Mouse (Mus musculus) forebrain, embryonic 12.5 days (tissue): ENCODE results near the gene Kcnip4. TPM values are rescaled to one million over a fixed set of nuclear protein-coding genes. Genes with fewer than 3 reads are reported as not detected.

Source experiments
- ATAC-seq: fragments of 200-750 bp; cut with Nextera tagmentation; 2 replicates; pipeline ENCODE4 v1.8.0; 2017; ENCODE audit warnings: moderate TSS enrichment; ENCODE audit not compliant: low FRiP score
- H3K27ac ChIP-seq: fragments of 300-500 bp; sonication (generic); 2 replicates; pipeline ENCODE4 v1.5.1; 2016; ENCODE audit warnings: mild to moderate bottlenecking
- H3K27me3 ChIP-seq: fragments of 300-500 bp; sonication (generic); 2 replicates; pipeline ENCODE4 v1.6.1; 2016; ENCODE audit warnings: mild to moderate bottlenecking
- H3K36me3 ChIP-seq: fragments of 300-500 bp; sonication (generic); replicated peaks from 2 replicates; pipeline ENCODE4 v1.6.1; 2016; ENCODE audit warnings: mild to moderate bottlenecking
- H3K4me1 ChIP-seq: fragments of 300-500 bp; sonication (generic); 2 replicates; pipeline ENCODE4 v1.6.1; 2016
- H3K4me2 ChIP-seq: fragments of 300-500 bp; sonication (generic); 2 replicates; pipeline ENCODE4 v1.6.1; 2016; ENCODE audit warnings: mild to moderate bottlenecking, moderate library complexity
- H3K4me3 ChIP-seq: fragments of 300-500 bp; sonication (generic); replicated peaks from 2 replicates; pipeline ENCODE4 v1.5.1; 2016; ENCODE audit warnings: mild to moderate bottlenecking
- H3K9ac ChIP-seq: fragments of 300-500 bp; sonication (generic); 2 replicates; pipeline ENCODE4 v1.6.1; 2016; ENCODE audit warnings: mild to moderate bottlenecking
- H3K9me3 ChIP-seq: fragments of 300-500 bp; sonication (generic); 2 replicates; pipeline ENCODE4 v1.6.1; 2016
- WGBS: fragments of 180-500 bp; shearing (Covaris S2); methylation state at CpG from one replicate; pipeline ENCODE4 v1.1.7; 2016; 5-methylcytosine and 5-hydroxymethylcytosine counted together
- polyA plus RNA-seq: library from polyadenylated mRNA; unstranded; fragments of >200 nt; fragmentation: Nextera tagmentation; extraction: Ambion mirVana; gene quantifications from 2 replicates; pipeline ENCODE4 v1.2.1, GENCODE M21; 2016

Kcnip4 gene
- 2.2 and 2.6 TPM in 2 replicates for polyA plus RNA-seq

DNA sequence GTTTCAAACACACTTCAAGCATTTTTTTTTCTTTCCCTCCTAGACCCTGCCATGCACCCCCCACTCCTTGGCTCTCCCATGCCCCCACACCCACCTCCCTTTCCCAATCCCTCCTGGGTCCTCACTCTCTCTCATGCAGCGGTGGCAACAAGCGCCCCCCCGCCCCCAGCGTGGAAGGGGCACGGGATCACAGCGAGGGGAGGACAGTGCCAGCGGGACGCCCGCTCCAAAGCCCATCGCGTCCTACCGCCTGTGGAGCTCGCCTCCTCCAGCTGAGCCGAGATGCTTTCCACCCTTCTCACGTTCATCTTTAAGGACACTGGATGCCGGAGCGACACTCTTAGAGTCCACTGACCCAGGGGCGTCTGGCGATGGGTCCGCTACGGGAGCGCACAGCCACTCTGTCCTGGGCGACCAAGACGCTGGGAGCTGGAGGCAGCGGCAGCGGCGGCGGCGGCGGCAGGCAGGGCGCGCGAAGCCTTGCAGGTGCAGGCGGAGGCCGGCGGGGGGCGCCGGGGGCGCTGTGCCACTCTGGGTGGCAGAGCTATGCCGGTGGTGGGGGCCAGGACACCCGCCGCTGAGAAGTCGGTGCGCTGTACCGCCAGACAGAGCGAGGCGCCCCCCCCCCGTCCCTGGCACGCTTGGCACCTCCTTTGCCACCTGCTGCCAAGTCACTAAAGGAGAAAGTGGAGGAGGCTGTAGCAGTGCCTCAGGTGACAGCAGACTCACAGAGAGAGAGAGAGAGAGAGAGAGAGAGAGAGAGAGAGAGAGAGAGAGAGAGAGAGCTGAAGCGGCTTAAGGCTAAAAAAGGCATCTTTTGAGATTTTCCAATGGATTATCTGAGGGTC lies at the start of gene Kcnip4:
Gene Kcnip4 (minus strand): TSS at position 514 of the 848 bp plus-strand sequence.
- peak within 1 kb of the TSS; percentile 57 for H3K4me3 ChIP-seq
- ATAC-seq, result peak; percentile 90
- H3K36me3 ChIP-seq, result no peaks in the 10 kb centered on the region
- peak within 1 kb of the TSS; percentile 98 for H3K4me2 ChIP-seq
- peaks cover 30% of the 10 kb centered on the region for H3K27me3 ChIP-seq
- H3K27ac ChIP-seq, result no peak within 1 kb of the TSS
- H3K9me3 ChIP-seq, result no peaks in the 10 kb centered on the region
- H3K9ac ChIP-seq, result peak within 1 kb of the TSS; percentile 64
- WGBS, result 1% methylated on average over 39 of the region's 50 CpGs
- peaks cover 4% of the 10 kb centered on the region; the same call in 1 of the 2 replicates for H3K4me1 ChIP-seq

DNA sequence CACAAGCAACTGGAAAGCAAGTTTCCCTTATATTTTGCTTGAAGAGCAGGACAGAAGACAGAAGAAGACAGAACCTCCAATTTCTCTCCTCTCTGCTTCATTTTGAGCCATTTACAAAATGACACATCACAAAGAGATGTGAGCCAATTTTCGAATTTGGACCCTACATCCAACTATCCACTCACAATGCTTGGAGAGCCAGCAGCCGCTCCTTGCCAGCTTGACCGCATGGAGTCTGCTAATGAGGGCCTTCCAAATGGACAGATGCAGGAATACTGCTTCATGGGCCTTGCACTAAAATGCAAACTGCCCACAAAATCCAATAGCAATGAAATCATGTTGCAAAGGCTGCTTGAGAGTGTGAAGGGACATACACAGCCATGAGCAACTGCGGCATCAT lies 47.2 kb upstream of the Kcnip4 start:
- Histone ChIP-seq H3K36me3 (no peaks in the 10 kb centered on the region), H3K9me3 (no peaks in the 10 kb centered on the region), H3K4me2 (no peak overlapping the region), H3K27ac (no peak overlapping the region), H3K9ac (no peak overlapping the region), H3K4me1 (no peaks in the 10 kb centered on the region), H3K4me3 (no peak overlapping the region), H3K27me3 (no peaks in the 10 kb centered on the region)
- ATAC-seq, result no peak
- 88% methylated on average over 4 of the region's 4 CpGs for WGBS

DNA sequence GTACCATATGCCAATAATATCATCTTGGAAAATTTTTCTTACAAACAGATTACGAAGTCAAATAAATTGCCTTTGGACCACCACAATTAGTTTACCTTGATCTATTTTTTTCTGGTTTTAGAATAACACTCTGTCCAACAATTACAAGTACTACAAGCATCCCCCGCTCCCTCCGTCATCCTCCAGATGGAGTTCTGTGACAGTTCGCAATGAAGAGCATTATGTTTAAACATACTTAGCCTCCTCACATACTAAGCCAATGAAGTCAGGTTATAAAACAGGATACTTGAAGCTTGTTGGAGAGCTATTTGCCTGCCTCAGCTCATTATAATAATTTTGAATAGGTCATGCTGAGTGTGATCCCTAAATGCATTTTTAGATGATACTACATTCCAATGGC lies 39.0 kb upstream of the Kcnip4 start:
- WGBS, result 89% methylated on average over 4 of the region's 4 CpGs
- Histone ChIP-seq H3K36me3 (no peaks in the 10 kb centered on the region), H3K4me3 (no peak overlapping the region), H3K27ac (no peak overlapping the region), H3K27me3 (no peaks in the 10 kb centered on the region), H3K4me1 (no peaks in the 10 kb centered on the region), H3K9ac (no peak overlapping the region), H3K9me3 (no peaks in the 10 kb centered on the region), H3K4me2 (no peak overlapping the region)
- ATAC-seq, result no peak

DNA sequence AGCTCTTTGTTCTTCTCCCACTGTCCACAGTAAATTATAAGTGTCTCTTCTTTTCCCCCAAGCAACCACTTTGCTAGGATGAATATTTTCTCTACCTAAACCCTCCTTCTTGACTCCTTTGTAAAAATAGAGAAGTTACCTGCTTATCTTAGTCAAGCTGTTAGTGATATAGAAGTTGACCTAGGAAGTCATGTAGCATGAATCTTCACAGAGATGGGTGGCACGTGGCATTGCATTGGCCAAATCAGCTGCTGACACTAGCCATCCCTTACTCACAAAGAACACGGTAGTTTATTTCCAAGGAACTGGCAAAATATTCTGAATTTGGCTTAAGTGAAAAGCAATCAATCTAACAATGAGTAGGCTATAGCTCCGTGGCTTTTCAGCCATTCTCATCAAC lies 32.7 kb upstream of the Kcnip4 start:
- Histone ChIP-seq H3K4me3 (no peak overlapping the region), H3K9me3 (no peaks in the 10 kb centered on the region), H3K27me3 (no peaks in the 10 kb centered on the region), H3K4me2 (no peak overlapping the region), H3K27ac (no peak overlapping the region), H3K4me1 (no peaks in the 10 kb centered on the region), H3K36me3 (no peaks in the 10 kb centered on the region), H3K9ac (no peak overlapping the region)
- 82% methylated on average over 3 of the region's 3 CpGs for WGBS
- ATAC-seq, result no peak

DNA sequence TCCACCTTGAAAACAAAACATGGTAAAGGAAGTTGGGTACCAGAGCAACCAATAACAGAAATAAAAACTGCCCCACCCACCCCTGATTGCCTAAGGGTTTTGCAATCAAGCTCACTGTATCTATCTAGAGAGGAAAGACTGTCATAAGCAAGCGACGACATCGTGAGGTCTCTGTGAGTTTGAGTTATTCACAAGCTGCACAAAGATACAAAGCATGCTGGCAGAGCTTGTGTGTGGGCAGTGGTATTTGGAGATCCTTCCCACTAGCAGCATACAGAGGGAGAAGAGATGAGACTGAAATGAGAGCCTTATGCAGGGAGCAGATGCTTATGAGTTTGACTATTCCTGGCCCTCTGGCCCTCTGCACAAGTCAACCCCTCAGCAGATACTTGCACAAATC lies 23.2 kb upstream of the Kcnip4 start:
- H3K9ac ChIP-seq, result no peak overlapping the region
- H3K9me3 ChIP-seq, result no peaks in the 10 kb centered on the region
- no peak for ATAC-seq
- H3K4me3 ChIP-seq, result no peak overlapping the region
- no peaks in the 10 kb centered on the region for H3K4me1 ChIP-seq
- no peak overlapping the region for H3K4me2 ChIP-seq
- H3K27ac ChIP-seq, result no peak overlapping the region
- no peaks in the 10 kb centered on the region for H3K36me3 ChIP-seq
- WGBS, result 92% methylated on average over 3 of the region's 3 CpGs
- H3K27me3 ChIP-seq, result no peaks in the 10 kb centered on the region

DNA sequence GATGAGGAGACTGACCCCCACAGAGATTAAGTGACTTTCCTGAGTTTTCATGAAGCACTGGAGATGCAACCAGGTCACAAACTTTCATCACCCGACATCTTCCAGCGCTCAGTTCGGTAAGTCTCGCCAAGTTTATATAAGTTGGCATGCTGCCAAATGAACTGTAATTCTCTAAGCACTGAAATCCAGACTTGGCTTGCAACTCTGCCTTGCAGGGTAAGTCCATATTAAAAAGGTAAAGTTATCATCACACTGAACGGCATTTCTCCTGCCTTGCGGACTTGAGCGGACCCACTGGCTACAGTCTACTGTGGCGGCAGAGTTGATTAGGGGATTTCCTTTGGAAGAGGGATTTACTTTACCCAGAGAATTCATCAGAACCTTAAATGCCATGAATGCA lies 4.7 kb upstream of the Kcnip4 start:
- no peak overlapping the region for H3K4me3 ChIP-seq
- 77% methylated on average over 8 of the region's 8 CpGs for WGBS

DNA sequence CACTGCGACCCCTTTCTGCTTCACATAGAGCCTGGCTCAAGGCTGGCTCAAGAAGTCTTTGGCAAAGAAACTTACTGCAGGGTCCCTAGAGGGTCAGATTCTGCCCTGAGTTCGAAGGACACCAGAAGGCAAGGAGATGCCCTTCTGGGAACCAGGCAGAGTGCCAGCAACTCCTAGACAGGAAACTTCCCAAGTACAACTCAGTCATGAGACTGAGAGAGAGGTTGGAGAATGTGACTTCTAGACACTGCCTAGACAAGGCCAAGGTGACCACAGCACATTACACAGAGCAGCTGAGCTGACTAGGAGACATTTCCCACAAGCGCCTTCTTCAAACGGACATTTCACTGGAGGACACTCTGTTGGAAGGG lies 520 bp upstream of the Kcnip4 start:
- H3K9ac ChIP-seq, result no peak overlapping the region
- H3K4me2 ChIP-seq, result peak overlapping the region; percentile 98
- 0 out of 2 replicates have a peak, but pooled peaks have one; percentile 4 for ATAC-seq
- H3K4me1 ChIP-seq, result peaks cover 4% of the 10 kb centered on the region; the same call in 1 of the 2 replicates
- peak overlapping the region; percentile 57 for H3K4me3 ChIP-seq
- H3K27ac ChIP-seq, result no peak overlapping the region
- WGBS, result 70% methylated on average over 4 of the region's 4 CpGs
- no peaks in the 10 kb centered on the region for H3K9me3 ChIP-seq
- peaks cover 30% of the 10 kb centered on the region for H3K27me3 ChIP-seq
- no peaks in the 10 kb centered on the region for H3K36me3 ChIP-seq

More for the DNA sequence above, 4.7 kb upstream of the Kcnip4 start:
- ATAC-seq, result no peak
- no peaks in the 10 kb centered on the region for H3K36me3 ChIP-seq
- no peak overlapping the region for H3K4me2 ChIP-seq
- H3K27ac ChIP-seq, result no peak overlapping the region
- H3K4me1 ChIP-seq, result peaks cover 4% of the 10 kb centered on the region; the same call in 1 of the 2 replicates
- peaks cover 15% of the 10 kb centered on the region; the same call in 1 of the 2 replicates for H3K27me3 ChIP-seq
- H3K9me3 ChIP-seq, result no peaks in the 10 kb centered on the region
- no peak overlapping the region for H3K9ac ChIP-seq

DNA sequence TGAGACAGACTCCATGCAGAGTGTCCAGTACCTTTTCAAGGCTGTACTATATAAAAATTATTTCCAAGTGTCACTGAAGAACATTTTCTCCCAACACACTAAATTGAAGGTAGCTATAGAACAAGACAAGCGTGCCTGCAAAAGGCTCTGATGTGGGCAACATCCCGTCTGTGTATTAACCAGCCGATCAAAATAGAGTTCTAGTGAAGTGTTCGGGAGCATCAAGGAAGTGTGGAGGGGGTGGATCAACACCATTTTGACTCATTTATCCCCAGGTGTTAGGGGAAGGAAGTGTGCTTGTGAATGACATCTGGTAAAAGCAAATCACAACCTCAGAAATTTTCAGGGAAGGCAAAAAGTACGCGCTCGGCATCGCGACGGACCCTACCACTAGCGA lies 712 bp downstream of the Kcnip4 start:
- Histone ChIP-seq H3K36me3 (no peaks in the 10 kb centered on the region), H3K9me3 (no peaks in the 10 kb centered on the region), H3K4me2 (peak overlapping the region; percentile 98), H3K4me1 (peaks cover 4% of the 10 kb centered on the region; the same call in 1 of the 2 replicates), H3K9ac (peak overlapping the region; percentile 64; the same call in 1 of the 2 replicates), H3K27ac (no peak overlapping the region), H3K4me3 (peak overlapping the region; percentile 57), H3K27me3 (peaks cover 30% of the 10 kb centered on the region)
- no peak for ATAC-seq
- WGBS, result 7% methylated on average over 11 of the region's 11 CpGs

DNA sequence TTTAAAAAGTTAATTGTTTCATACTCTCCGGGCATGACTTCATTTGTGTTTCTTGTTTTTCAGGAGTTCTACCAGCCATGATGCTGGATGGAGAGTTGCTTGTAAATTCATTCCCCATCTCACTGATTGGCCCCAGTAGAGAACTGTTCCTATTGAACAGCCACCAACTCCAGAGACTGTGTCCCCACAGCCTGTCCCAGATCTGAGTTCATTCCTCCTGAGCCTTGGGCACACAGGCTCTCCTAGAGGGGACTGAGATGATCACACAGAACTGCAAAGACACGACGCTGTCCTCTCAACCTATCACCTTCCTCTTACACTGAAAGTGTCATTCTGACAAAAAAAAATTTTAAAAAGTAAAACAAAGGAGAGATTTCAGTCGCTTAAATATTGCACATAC lies 1.7 kb downstream of the Kcnip4 start:
- Histone ChIP-seq H3K9me3 (no peaks in the 10 kb centered on the region), H3K36me3 (no peaks in the 10 kb centered on the region), H3K4me3 (no peak overlapping the region), H3K4me2 (no peak overlapping the region), H3K9ac (no peak overlapping the region), H3K27me3 (peaks cover 30% of the 10 kb centered on the region), H3K4me1 (peaks cover 4% of the 10 kb centered on the region; the same call in 1 of the 2 replicates), H3K27ac (no peak overlapping the region)
- 81% methylated on average over 4 of the region's 4 CpGs for WGBS
- ATAC-seq, result no peak

DNA sequence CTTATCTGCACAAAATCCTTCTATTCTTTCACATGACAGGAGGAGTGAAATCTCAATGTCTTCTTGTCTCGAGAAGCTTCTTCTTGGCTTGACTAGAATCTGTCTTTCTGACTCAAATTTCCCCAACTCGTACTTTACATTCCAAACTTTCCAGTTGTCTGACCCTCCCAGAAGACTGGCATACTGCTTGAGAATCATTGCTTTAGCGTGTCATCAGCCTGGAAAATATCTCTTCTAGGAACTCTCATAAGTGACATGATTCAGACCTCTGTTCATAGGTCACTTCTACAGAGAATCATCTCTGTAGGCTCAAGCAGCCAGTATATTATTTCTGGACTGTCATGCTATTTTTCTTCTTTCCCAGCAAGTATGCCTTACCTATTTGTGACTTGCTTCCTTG lies 26.0 kb downstream of the Kcnip4 start:
- no peaks in the 10 kb centered on the region for H3K4me1 ChIP-seq
- H3K4me2 ChIP-seq, result no peak overlapping the region
- H3K36me3 ChIP-seq, result no peaks in the 10 kb centered on the region
- no peak for ATAC-seq
- no peak overlapping the region for H3K9ac ChIP-seq
- H3K4me3 ChIP-seq, result no peak overlapping the region
- 87% methylated on average over 3 of the region's 3 CpGs for WGBS
- no peaks in the 10 kb centered on the region for H3K27me3 ChIP-seq
- H3K9me3 ChIP-seq, result no peaks in the 10 kb centered on the region
- H3K27ac ChIP-seq, result no peak overlapping the region

DNA sequence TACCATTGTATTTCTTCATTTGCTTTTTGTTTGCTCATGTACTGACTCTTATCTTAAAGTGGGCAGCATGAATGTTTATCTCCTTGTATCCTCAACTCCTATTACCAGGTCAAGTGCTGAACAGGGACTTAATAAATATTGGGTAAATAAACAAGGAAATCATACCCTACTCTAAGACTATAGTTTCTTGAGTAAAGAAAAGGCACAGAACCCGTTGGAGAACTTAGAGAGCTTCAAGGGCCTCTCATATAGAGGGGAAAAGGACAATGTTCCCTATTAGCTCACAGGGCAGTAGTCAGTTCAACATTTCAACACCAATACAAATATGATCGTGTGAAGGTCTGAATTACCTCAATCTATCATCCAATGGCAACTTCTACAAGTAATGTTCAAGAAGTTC lies 37.4 kb downstream of the Kcnip4 start:
- no peak overlapping the region for H3K4me2 ChIP-seq

DNA sequence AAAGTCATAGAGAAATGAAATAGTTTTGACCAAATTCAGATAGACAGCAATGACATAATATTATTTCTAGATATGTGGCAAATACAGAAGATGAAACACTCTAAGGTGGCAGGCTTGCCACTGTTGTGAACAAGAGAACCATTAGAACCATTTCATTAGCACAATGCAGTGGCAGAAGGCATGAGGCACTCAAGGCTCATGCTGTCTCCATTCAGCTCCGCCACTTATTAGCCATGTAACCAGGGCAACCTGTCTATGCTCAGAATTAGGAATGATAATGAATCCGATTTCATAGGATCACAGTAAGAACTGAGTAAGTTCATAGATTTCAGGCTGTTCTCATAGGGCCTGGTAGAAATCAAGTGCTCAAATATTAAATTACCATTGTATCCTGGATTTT lies 54.0 kb downstream of the Kcnip4 start:
- no peak overlapping the region for H3K27ac ChIP-seq
- H3K36me3 ChIP-seq, result no peaks in the 10 kb centered on the region
- H3K9ac ChIP-seq, result no peak overlapping the region
- no peaks in the 10 kb centered on the region for H3K27me3 ChIP-seq
- 55% methylated on average over 2 of the region's 2 CpGs for WGBS
- no peak overlapping the region for H3K4me2 ChIP-seq
- H3K9me3 ChIP-seq, result no peaks in the 10 kb centered on the region
- H3K4me3 ChIP-seq, result no peak overlapping the region
- ATAC-seq, result peak; percentile 53; the same call in 1 of the 2 replicates
- no peaks in the 10 kb centered on the region for H3K4me1 ChIP-seq

More for the DNA sequence above, 37.4 kb downstream of the Kcnip4 start:
- ATAC-seq, result no peak
- no peak overlapping the region for H3K9ac ChIP-seq
- H3K4me3 ChIP-seq, result no peak overlapping the region
- no peaks in the 10 kb centered on the region for H3K9me3 ChIP-seq
- 80% methylated on average over 2 of the region's 2 CpGs for WGBS
- H3K27ac ChIP-seq, result no peak overlapping the region
- no peaks in the 10 kb centered on the region for H3K4me1 ChIP-seq
- no peaks in the 10 kb centered on the region for H3K27me3 ChIP-seq
- H3K36me3 ChIP-seq, result no peaks in the 10 kb centered on the region
